Mouse (Mus musculus): ENCODE data around the gene Cinp. TPM values are rescaled to one million over a fixed set of nuclear protein-coding genes. Genes with fewer than 3 reads are reported as not detected.

Cinp gene
- 10 to 100 TPM; 21.7 to 28.5 (median 27.8) TPM for total RNA-seq (2022)

GRCm38 (mm10) chr12:110889036-110890020 is at the start of gene Cinp, which contains the start of gene Tecpr2:
Cinp (minus strand) TSS chr12:110889145.
Tecpr2 (plus strand) TSS chr12:110889264.
- peak; percentile 94 for DNase-seq (ENCODE audit: low spot score)

- DNase-seq (ENCODE audit: low spot score): no peak
Measured at GRCm38 (mm10) chr12:110937496-110937895, 48.6 kb upstream of the Cinp start.

GRCm38 (mm10) chr12:110935983-110936620 is 47.2 kb upstream of the Cinp start:
- DNase-seq (ENCODE audit: low spot score): peak; percentile 77

GRCm38 (mm10) chr12:110932820-110933219 is 43.9 kb upstream of the Cinp start:
- no peak for DNase-seq (ENCODE audit: low spot score)

- DNase-seq (ENCODE audit: low spot score): no peak
Measured at GRCm38 (mm10) chr12:110921572-110921971, 32.6 kb upstream of the Cinp start.

GRCm38 (mm10) chr12:110920254-110920653 is 31.3 kb upstream of the Cinp start:
- no peak for DNase-seq (ENCODE audit: low spot score)

GRCm38 (mm10) chr12:110915761-110916160 is 26.8 kb upstream of the Cinp start:
- DNase-seq (ENCODE audit: low spot score): no peak

- no peak for DNase-seq (ENCODE audit: low spot score)
Measured at GRCm38 (mm10) chr12:110909962-110910361, 21.0 kb upstream of the Cinp start.

- DNase-seq (ENCODE audit: low spot score): no peak
Measured at GRCm38 (mm10) chr12:110907845-110908244, 18.9 kb upstream of the Cinp start.

- DNase-seq (ENCODE audit: low spot score): no peak
Measured at GRCm38 (mm10) chr12:110903536-110903935, 14.6 kb upstream of the Cinp start.

- DNase-seq (ENCODE audit: low spot score): no peak
Measured at GRCm38 (mm10) chr12:110902106-110902505, 13.2 kb upstream of the Cinp start.

- DNase-seq (ENCODE audit: low spot score): no peak
Measured at GRCm38 (mm10) chr12:110891887-110892286, 2.9 kb upstream of the Cinp start.

- no peak for DNase-seq (ENCODE audit: low spot score)
Measured at GRCm38 (mm10) chr12:110888606-110889005, 339 bp downstream of the Cinp start.

GRCm38 (mm10) chr12:110888106-110888505 is 839 bp downstream of the Cinp start:
- DNase-seq (ENCODE audit: low spot score): no peak

GRCm38 (mm10) chr12:110885251-110885650 is 3.7 kb downstream of the Cinp start:
- DNase-seq (ENCODE audit: low spot score): no peak

- DNase-seq (ENCODE audit: low spot score): no peak
Measured at GRCm38 (mm10) chr12:110882291-110882690, 6.7 kb downstream of the Cinp start.

- no peak for DNase-seq (ENCODE audit: low spot score)
Measured at GRCm38 (mm10) chr12:110875351-110875750, 13.6 kb downstream of the Cinp start.

- no peak for DNase-seq (ENCODE audit: low spot score)
Measured at GRCm38 (mm10) chr12:110871247-110871646, 17.7 kb downstream of the Cinp start.

- DNase-seq (ENCODE audit: low spot score): no peak
Measured at GRCm38 (mm10) chr12:110870107-110870506, 18.8 kb downstream of the Cinp start.

GRCm38 (mm10) chr12:110865989-110866388 is 23.0 kb downstream of the Cinp start:
- no peak for DNase-seq (ENCODE audit: low spot score)

- no peak for DNase-seq (ENCODE audit: low spot score)
Measured at GRCm38 (mm10) chr12:110865571-110865970, 23.4 kb downstream of the Cinp start.

GRCm38 (mm10) chr12:110864008-110864407 is 24.9 kb downstream of the Cinp start:
- no peak for DNase-seq (ENCODE audit: low spot score)

- DNase-seq (ENCODE audit: low spot score): no peak
Measured at GRCm38 (mm10) chr12:110861256-110861655, 27.7 kb downstream of the Cinp start.
